Mouse (Mus musculus) CD4-positive helper T cell, adult 2 months (primary cell): ENCODE data around the gene Tnf.

Experiments
- DNase-seq: peaks from one replicate; pipeline ENCODE4 v3.0.0-alpha.2; 2012; ENCODE audit warnings: low read depth, missing footprints, low spot score

The Tnf gene

GRCm38 (mm10) chr17:35155451-35155850 is 46.4 kb downstream of the Tnf start:
- DNase-seq = no peak

DNA sequence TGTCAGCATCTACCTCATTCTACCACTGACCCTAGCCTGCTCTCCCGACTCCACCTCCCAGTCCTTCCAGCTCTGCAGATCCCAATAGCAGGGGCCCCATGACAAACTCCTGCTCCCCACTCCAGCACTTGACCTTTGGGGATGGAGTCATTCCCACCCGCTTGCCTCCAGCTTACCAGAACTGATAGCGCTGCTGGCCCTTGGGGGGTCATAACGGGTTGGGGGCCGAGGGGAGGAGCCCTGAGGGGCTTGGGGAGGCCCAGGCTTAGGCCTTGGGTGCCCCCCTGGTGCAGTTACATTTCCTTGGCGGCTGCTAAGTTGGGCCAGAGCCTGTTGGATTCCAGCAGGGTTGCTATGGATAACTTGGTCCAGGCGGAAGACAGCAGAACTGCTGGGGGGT is 47.2 kb downstream of the Tnf start:
- DNase-seq = no peak

GRCm38 (mm10) chr17:35153931-35154330 is 47.9 kb downstream of the Tnf start:
- DNase-seq = no peak

DNA sequence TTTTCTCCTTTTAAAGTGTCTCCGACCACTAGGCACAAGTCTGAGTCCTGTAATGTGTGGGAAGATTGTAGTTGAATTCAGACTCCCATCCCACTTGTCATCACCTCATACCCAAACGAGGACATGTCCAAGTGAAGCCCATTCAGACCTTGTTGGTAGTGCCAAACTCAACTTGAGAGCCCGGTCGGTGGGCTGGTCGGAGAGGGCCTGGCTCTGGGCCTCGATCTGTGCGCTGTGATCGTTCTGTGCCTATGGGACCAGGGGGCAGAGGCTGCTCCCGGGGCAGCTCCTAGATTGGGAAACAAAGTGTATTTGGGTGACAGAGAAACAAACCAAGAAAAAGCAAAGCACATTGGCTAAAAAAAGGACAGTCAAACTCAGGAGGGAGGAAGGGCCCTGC is 48.7 kb downstream of the Tnf start:
- DNase-seq = no peak

- no peak for DNase-seq
Measured at GRCm38 (mm10) chr17:35152121-35152520, 49.7 kb downstream of the Tnf start.
